ENCODE assay signal across 8 mouse cellular contexts in genomic region chr9:104409381-104409780, GRCm38 (mm10).
DNase-seq lines count a peak whose midpoint lies in the region; ATAC-seq lines count a peak whose summit lies in the region.

No protein-coding gene starts in this region.

- H3K4me3 ChIP-seq in kidney, embryonic 16.5 days (ENCODE audit: low read length) = peak overlapping the region; percentile 41
- H3K4me3 ChIP-seq in embryonic facial prominence, embryonic 12.5 days = peak overlapping the region; percentile 23
- H3K4me3 ChIP-seq in intestine, embryonic 16.5 days (ENCODE audit: low read length) = peak overlapping the region; percentile 41
- peak overlapping the region; percentile 27 for H3K4me3 ChIP-seq in neural tube, embryonic 14.5 days (ENCODE audit: low read depth, low read length)

- peaks cover 19% of the 10 kb centered on the region; the same call in 1 of the 2 replicates for H3K4me1 ChIP-seq in kidney, embryonic 16.5 days (ENCODE audit: insufficient read depth, low read length)
- peaks cover 5% of the 10 kb centered on the region; the same call in 1 of the 2 replicates for H3K4me1 ChIP-seq in embryonic facial prominence, embryonic 12.5 days
- 0 out of 2 replicates have a peak, but pooled peaks cover 4% of the 10 kb centered on the region for H3K4me1 ChIP-seq in intestine, embryonic 16.5 days (ENCODE audit: control insufficient read depth, insufficient read depth, low read length)
- H3K4me1 ChIP-seq in neural tube, embryonic 14.5 days (ENCODE audit: control insufficient read depth, insufficient read depth, low read length) = 0 out of 2 replicates have a peak, but pooled peaks cover 4% of the 10 kb centered on the region

- peak overlapping the region; percentile 16; the same call in 1 of the 2 replicates for H3K9ac ChIP-seq in kidney, embryonic 16.5 days (replicated peaks; ENCODE audit: low read length)
- no peak overlapping the region for H3K9ac ChIP-seq in embryonic facial prominence, embryonic 12.5 days
- H3K9ac ChIP-seq in intestine, embryonic 16.5 days (ENCODE audit: low read depth, low read length) = no peak overlapping the region
- H3K9ac ChIP-seq in neural tube, embryonic 14.5 days (replicated peaks; ENCODE audit: low read depth, low read length) = no peak overlapping the region

- H3K27ac ChIP-seq in kidney, embryonic 16.5 days (ENCODE audit: low read length) = no peak overlapping the region
- no peak overlapping the region for H3K27ac ChIP-seq in embryonic facial prominence, embryonic 12.5 days
- no peak overlapping the region for H3K27ac ChIP-seq in intestine, embryonic 16.5 days (ENCODE audit: low read length)
- H3K27ac ChIP-seq in neural tube, embryonic 14.5 days (ENCODE audit: low read depth, low read length) = no peak overlapping the region

- 19% methylated on average over 12 of the region's 12 CpGs for WGBS in kidney, embryonic 16.5 days
- WGBS in embryonic facial prominence, embryonic 12.5 days = 32% methylated on average over 12 of the region's 12 CpGs
- 24% methylated on average over 12 of the region's 12 CpGs for WGBS in intestine, embryonic 16.5 days
- WGBS in neural tube, embryonic 14.5 days = 28% methylated on average over 12 of the region's 12 CpGs

- H3K4me2 ChIP-seq in kidney, embryonic 16.5 days (replicated peaks; ENCODE audit: low read depth, low read length) = peak overlapping the region; percentile 59
- H3K4me2 ChIP-seq in embryonic facial prominence, embryonic 12.5 days (replicated peaks) = peak overlapping the region; percentile 50
- peak overlapping the region; percentile 54 for H3K4me2 ChIP-seq in intestine, embryonic 16.5 days (ENCODE audit: low read depth, low read length)
- peak overlapping the region; percentile 55 for H3K4me2 ChIP-seq in neural tube, embryonic 14.5 days (ENCODE audit: low read depth, low read length)

- no peaks in the 10 kb centered on the region for H3K36me3 ChIP-seq in kidney, embryonic 16.5 days (ENCODE audit: insufficient read depth, low read length)
- no peaks in the 10 kb centered on the region for H3K36me3 ChIP-seq in embryonic facial prominence, embryonic 12.5 days
- H3K36me3 ChIP-seq in intestine, embryonic 16.5 days (ENCODE audit: control insufficient read depth, insufficient read depth, low read length) = no peaks in the 10 kb centered on the region
- no peaks in the 10 kb centered on the region for H3K36me3 ChIP-seq in neural tube, embryonic 14.5 days (ENCODE audit: control insufficient read depth, insufficient read depth, low read length)

- no peaks in the 10 kb centered on the region for H3K27me3 ChIP-seq in kidney, embryonic 16.5 days (ENCODE audit: insufficient read depth, low read length)
- no peaks in the 10 kb centered on the region for H3K27me3 ChIP-seq in embryonic facial prominence, embryonic 12.5 days
- H3K27me3 ChIP-seq in intestine, embryonic 16.5 days (replicated peaks; ENCODE audit: control insufficient read depth, insufficient read depth, low read length) = no peaks in the 10 kb centered on the region
- H3K27me3 ChIP-seq in neural tube, embryonic 14.5 days (ENCODE audit: control insufficient read depth, insufficient read depth, low read length) = no peaks in the 10 kb centered on the region

- DNase-seq in kidney, adult 11 months = no peak
- DNase-seq in lung, adult 18-20 months = no peak
- DNase-seq in thymus, postnatal 0 days (ENCODE audit: low spot score) = no peak
- no peak for DNase-seq in frontal cortex, postnatal 25 days (ENCODE audit: low spot score in 2 of 2)

- ATAC-seq in kidney, embryonic 16.5 days (ENCODE audit: low FRiP score, low TSS enrichment) = no peak
- no peak for ATAC-seq in embryonic facial prominence, embryonic 12.5 days (ENCODE audit: insufficient number of reproducible peaks, insufficient read depth, low FRiP score, low TSS enrichment)
- ATAC-seq in intestine, embryonic 16.5 days = no peak
- no peak for ATAC-seq in neural tube, embryonic 14.5 days (ENCODE audit: low read depth)

- H3K9me3 ChIP-seq in kidney, embryonic 16.5 days (ENCODE audit: low read length) = no peaks in the 10 kb centered on the region
- H3K9me3 ChIP-seq in embryonic facial prominence, embryonic 12.5 days = no peaks in the 10 kb centered on the region
- H3K9me3 ChIP-seq in intestine, embryonic 16.5 days (ENCODE audit: control insufficient read depth, low read length) = no peaks in the 10 kb centered on the region
- no peaks in the 10 kb centered on the region for H3K9me3 ChIP-seq in neural tube, embryonic 14.5 days (ENCODE audit: control insufficient read depth, low read length)
